Mouse (Mus musculus) hindbrain, embryonic 15.5 days (tissue): ENCODE data around the gene Pou2f3. TPM values are rescaled to one million over a fixed set of nuclear protein-coding genes. Genes with fewer than 3 reads are reported as not detected.

Source experiments
- ATAC-seq: fragments of 200-750 bp; cut with Nextera tagmentation; 2 replicates; pipeline ENCODE4 v1.8.0; 2017; ENCODE audit warnings: low read depth, moderate number of reproducible peaks, moderate TSS enrichment; ENCODE audit not compliant: low FRiP score
- H3K27ac ChIP-seq: fragments of 300-500 bp; sonication (generic); replicated peaks from 2 replicates; pipeline ENCODE4 v1.5.1; 2015; ENCODE audit warnings: mild to moderate bottlenecking, inconsistent platforms
- H3K27me3 ChIP-seq: fragments of 300-500 bp; sonication (generic); 2 replicates; pipeline ENCODE4 v1.6.1; 2015; ENCODE audit warnings: control low read depth, inconsistent platforms
- H3K36me3 ChIP-seq: fragments of 300-500 bp; sonication (generic); 2 replicates; pipeline ENCODE4 v1.6.1; 2015; ENCODE audit warnings: control low read depth, inconsistent platforms
- H3K4me1 ChIP-seq: fragments of 300-500 bp; sonication (generic); replicated peaks from 2 replicates; pipeline ENCODE4 v1.6.1; 2015; ENCODE audit warnings: control low read depth, inconsistent platforms
- H3K4me2 ChIP-seq: fragments of 300-500 bp; sonication (generic); 2 replicates; pipeline ENCODE4 v1.6.1; 2015; ENCODE audit warnings: moderate library complexity, mild to moderate bottlenecking, inconsistent platforms
- H3K4me3 ChIP-seq: fragments of 300-500 bp; sonication (generic); 2 replicates; pipeline ENCODE4 v1.5.1; 2015; ENCODE audit warnings: mild to moderate bottlenecking, inconsistent platforms
- H3K9ac ChIP-seq: fragments of 300-500 bp; sonication (generic); 2 replicates; pipeline ENCODE4 v1.6.1; 2015; ENCODE audit warnings: inconsistent platforms
- H3K9me3 ChIP-seq: fragments of 300-500 bp; sonication (generic); 2 replicates; pipeline ENCODE4 v1.6.1; 2016; ENCODE audit warnings: control low read depth, inconsistent platforms
- WGBS: fragments of 180-500 bp; shearing (Covaris S2); methylation state at CpG from one replicate; pipeline ENCODE4 v1.1.7; 2015; 5-methylcytosine and 5-hydroxymethylcytosine counted together
- polyA plus RNA-seq: library from polyadenylated mRNA; unstranded; fragments of >200 nt; fragmentation: Nextera tagmentation; extraction: Ambion mirVana; gene quantifications from 2 replicates; pipeline ENCODE4 v1.2.1, GENCODE M21; 2015

Gene Pou2f3
- polyA plus RNA-seq, 1 experiment from 2014 or later, result 0.05 TPM

- Histone ChIP-seq H3K4me2 (peak overlapping the region; percentile 58), H3K27me3 (peaks cover 29% of the 10 kb centered on the region), H3K4me1 (peaks cover 15% of the 10 kb centered on the region), H3K9ac (0 out of 2 replicates have a peak overlapping the region, but pooled peaks have one; percentile 29), H3K4me3 (peak overlapping the region; percentile 30), H3K36me3 (no peaks in the 10 kb centered on the region), H3K9me3 (no peaks in the 10 kb centered on the region), H3K27ac (no peak overlapping the region)
- ATAC-seq, result peak; percentile 38; the same call in 1 of the 2 replicates
- 2% methylated on average over 39 of the region's 41 CpGs for WGBS
Observed at GRCm38 (mm10) chr9:43205343-43206021, 4.7 kb downstream of the Pou2f3 start.

- no peak overlapping the region for H3K4me2 ChIP-seq
- peaks cover 19% of the 10 kb centered on the region for H3K27me3 ChIP-seq
- no peaks in the 10 kb centered on the region for H3K9me3 ChIP-seq
- no peak overlapping the region for H3K9ac ChIP-seq
- no peaks in the 10 kb centered on the region for H3K36me3 ChIP-seq
- peaks cover 7% of the 10 kb centered on the region for H3K4me1 ChIP-seq
- 14% methylated on average over 5 of the region's 5 CpGs for WGBS
- no peak overlapping the region for H3K27ac ChIP-seq
- ATAC-seq, result no peak
- H3K4me3 ChIP-seq, result no peak overlapping the region
Observed at GRCm38 (mm10) chr9:43200212-43200611, 10.0 kb downstream of the Pou2f3 start.

- no peak overlapping the region for H3K27ac ChIP-seq
- H3K4me3 ChIP-seq, result no peak overlapping the region
- ATAC-seq, result no peak
- H3K9ac ChIP-seq, result no peak overlapping the region
- H3K4me2 ChIP-seq, result no peak overlapping the region
- H3K9me3 ChIP-seq, result no peaks in the 10 kb centered on the region
- WGBS, result 23% methylated on average over 9 of the region's 9 CpGs
- 0 out of 2 replicates have a peak, but pooled peaks cover 2% of the 10 kb centered on the region for H3K27me3 ChIP-seq
- H3K4me1 ChIP-seq, result no peaks in the 10 kb centered on the region; the same call in 1 of the 2 replicates
- no peaks in the 10 kb centered on the region for H3K36me3 ChIP-seq
Observed at GRCm38 (mm10) chr9:43194001-43194400, 16.2 kb downstream of the Pou2f3 start.

- Histone ChIP-seq H3K4me3 (no peak overlapping the region), H3K27me3 (0 out of 2 replicates have a peak, but pooled peaks cover 2% of the 10 kb centered on the region), H3K4me1 (no peaks in the 10 kb centered on the region; the same call in 1 of the 2 replicates), H3K4me2 (no peak overlapping the region), H3K9ac (no peak overlapping the region), H3K27ac (no peak overlapping the region), H3K9me3 (no peaks in the 10 kb centered on the region), H3K36me3 (no peaks in the 10 kb centered on the region)
- no peak for ATAC-seq
- 53% methylated on average over 4 of the region's 4 CpGs for WGBS
Observed at GRCm38 (mm10) chr9:43191561-43191960, 18.6 kb downstream of the Pou2f3 start.

- Histone ChIP-seq H3K4me1 (no peaks in the 10 kb centered on the region; the same call in 1 of the 2 replicates), H3K9ac (no peak overlapping the region), H3K27me3 (no peaks in the 10 kb centered on the region), H3K27ac (no peak overlapping the region), H3K9me3 (no peaks in the 10 kb centered on the region), H3K4me2 (no peak overlapping the region), H3K36me3 (no peaks in the 10 kb centered on the region), H3K4me3 (no peak overlapping the region)
- WGBS, result 53% methylated on average over 3 of the region's 3 CpGs
- no peak for ATAC-seq
Observed at GRCm38 (mm10) chr9:43189021-43189356, 21.2 kb downstream of the Pou2f3 start.

DNA sequence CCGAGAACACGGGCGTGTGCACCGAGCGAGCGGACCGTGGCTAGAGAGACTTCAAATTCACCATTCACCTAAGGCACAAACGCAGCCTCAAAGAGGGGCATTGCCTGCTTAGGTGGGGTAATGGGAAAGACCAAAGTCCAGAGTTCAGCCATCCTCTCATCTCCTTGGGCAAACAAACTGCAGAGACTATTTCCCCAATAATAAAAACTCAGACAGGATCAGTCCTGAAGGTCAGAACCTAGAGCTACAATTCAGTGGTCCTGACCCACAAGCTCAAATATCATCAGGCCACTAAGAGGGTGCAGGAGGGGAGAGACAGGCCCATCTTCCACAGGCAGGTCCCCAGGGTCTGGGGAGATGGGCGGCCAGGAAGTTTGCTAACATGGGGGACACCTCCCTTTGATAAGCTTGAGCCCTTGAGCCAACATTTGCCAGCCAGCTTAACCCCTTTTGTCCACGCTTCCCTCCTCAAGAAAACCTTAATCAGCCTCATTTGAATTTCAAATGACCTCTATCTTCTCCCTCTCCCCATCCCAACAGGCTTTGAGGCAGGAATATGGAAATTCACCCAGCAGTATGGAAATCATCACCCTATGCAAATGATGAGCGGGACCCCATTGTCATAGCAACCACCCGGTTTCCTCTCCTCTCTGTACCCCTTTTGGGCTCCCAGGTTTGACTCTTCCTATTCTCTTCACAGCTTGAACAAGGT is 21.7 kb downstream of the Pou2f3 start:
- 64% methylated on average over 12 of the region's 12 CpGs for WGBS
- H3K27ac ChIP-seq, result no peak overlapping the region
- ATAC-seq, result no peak
- H3K4me3 ChIP-seq, result no peak overlapping the region
- no peak overlapping the region for H3K9ac ChIP-seq
- H3K9me3 ChIP-seq, result no peaks in the 10 kb centered on the region
- H3K4me2 ChIP-seq, result no peak overlapping the region
- no peaks in the 10 kb centered on the region; the same call in 1 of the 2 replicates for H3K4me1 ChIP-seq
- no peaks in the 10 kb centered on the region for H3K27me3 ChIP-seq
- no peaks in the 10 kb centered on the region for H3K36me3 ChIP-seq

DNA sequence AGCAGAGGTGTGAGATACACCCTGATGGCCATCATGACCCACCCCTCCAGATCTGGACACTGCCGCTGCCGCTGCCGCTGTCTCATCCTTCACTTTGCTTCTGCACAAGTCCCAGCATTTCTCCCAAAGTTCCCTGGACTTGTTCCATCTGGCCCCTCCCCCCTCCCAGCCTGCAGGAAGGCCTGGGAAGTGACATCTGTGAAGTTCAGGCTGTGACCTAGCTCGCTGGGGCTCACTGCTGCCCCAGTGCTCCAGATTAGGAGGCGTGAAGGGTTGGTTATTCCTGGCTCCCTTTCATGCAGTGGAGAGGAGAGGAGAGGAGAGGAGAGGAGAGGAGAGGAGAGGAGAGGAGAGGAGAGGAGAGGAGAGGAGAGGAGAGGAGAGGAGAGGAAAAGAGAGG is 30.6 kb downstream of the Pou2f3 start:
- Histone ChIP-seq H3K36me3 (no peaks in the 10 kb centered on the region), H3K27ac (no peak overlapping the region), H3K4me1 (no peaks in the 10 kb centered on the region), H3K4me3 (no peak overlapping the region), H3K27me3 (no peaks in the 10 kb centered on the region), H3K9ac (no peak overlapping the region), H3K9me3 (no peaks in the 10 kb centered on the region), H3K4me2 (no peak overlapping the region)
- WGBS, result 52% methylated on average over 5 of the region's 5 CpGs
- no peak for ATAC-seq

DNA sequence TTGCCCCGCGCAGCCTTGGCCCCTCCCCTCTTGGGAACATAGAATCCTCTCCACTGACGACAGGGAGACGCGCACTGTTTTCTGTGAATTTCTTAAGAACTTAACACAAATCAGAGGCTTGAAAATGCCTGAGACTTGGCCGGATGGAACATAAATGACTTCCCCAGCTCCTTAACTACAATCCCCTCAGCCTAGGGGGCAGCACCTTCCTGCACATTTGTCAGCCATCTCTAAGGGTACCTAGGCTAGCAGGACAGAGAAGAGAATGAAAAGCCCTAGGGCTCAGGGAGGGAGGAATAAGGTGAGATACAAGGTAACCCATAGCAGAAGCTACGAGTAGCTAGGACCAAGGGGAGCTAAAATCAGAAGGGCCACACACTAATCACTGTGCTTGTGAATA is 32.0 kb downstream of the Pou2f3 start:
- Histone ChIP-seq H3K9me3 (no peaks in the 10 kb centered on the region), H3K4me1 (no peaks in the 10 kb centered on the region), H3K27me3 (no peaks in the 10 kb centered on the region), H3K9ac (no peak overlapping the region), H3K4me3 (no peak overlapping the region), H3K4me2 (no peak overlapping the region), H3K36me3 (no peaks in the 10 kb centered on the region), H3K27ac (no peak overlapping the region)
- no peak for ATAC-seq
- WGBS, result 59% methylated on average over 7 of the region's 7 CpGs

- Histone ChIP-seq H3K4me3 (no peak overlapping the region), H3K9me3 (no peaks in the 10 kb centered on the region), H3K27ac (no peak overlapping the region), H3K9ac (no peak overlapping the region), H3K4me1 (no peaks in the 10 kb centered on the region), H3K36me3 (no peaks in the 10 kb centered on the region), H3K4me2 (no peak overlapping the region), H3K27me3 (no peaks in the 10 kb centered on the region)
- no peak for ATAC-seq
- 84% methylated on average over 8 of the region's 8 CpGs for WGBS
Observed at GRCm38 (mm10) chr9:43167081-43167480, 43.1 kb downstream of the Pou2f3 start.

DNA sequence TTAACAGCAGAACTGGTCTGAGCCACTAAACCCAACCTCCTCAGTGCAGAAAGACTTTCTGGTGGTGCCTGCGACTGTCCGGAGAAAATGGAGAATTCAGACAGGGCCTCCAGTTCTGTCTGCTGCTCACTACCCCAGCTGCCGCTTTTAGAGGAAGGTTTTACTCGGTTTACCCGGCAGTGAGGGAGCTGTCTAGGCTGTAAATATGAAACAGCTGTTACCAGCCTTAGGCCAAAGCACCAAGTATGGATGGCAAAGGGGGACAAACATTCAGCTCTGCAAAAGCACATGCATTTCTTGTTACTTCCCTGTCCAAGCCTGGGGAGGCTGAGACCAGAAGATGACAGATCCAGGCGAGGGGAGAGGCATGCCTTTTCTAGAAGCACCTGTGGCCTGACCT is 43.8 kb downstream of the Pou2f3 start:
- H3K27ac ChIP-seq, result no peak overlapping the region
- 84% methylated on average over 6 of the region's 6 CpGs for WGBS
- ATAC-seq, result no peak

DNA sequence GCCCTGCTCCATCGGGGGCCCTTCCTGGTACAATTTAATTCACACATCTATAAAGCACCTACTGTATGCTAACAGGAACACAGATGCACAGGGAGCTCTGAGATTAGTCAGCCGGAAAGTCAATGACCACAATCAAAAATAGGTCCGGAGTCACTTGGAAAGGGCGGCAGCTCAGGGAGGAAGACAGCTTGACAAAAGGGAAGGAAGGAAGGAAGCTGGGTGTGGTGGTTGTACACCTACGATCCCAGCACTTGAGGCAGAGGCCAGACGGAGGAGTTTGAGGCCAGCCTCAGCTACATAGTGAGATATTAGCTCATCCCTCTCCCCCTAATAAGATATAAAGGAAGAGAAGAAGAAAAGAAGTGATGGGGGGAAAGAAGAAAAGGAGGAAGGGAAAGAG is 54.2 kb downstream of the Pou2f3 start:
- no peak for ATAC-seq
- H3K4me3 ChIP-seq, result no peak overlapping the region
- H3K9ac ChIP-seq, result no peak overlapping the region
- WGBS, result 86% methylated on average over 6 of the region's 6 CpGs
- no peaks in the 10 kb centered on the region for H3K27me3 ChIP-seq
- H3K36me3 ChIP-seq, result no peaks in the 10 kb centered on the region
- no peak overlapping the region for H3K27ac ChIP-seq
- no peak overlapping the region for H3K4me2 ChIP-seq
- no peaks in the 10 kb centered on the region for H3K9me3 ChIP-seq
- H3K4me1 ChIP-seq, result no peaks in the 10 kb centered on the region

More for the DNA sequence above, 43.8 kb downstream of the Pou2f3 start:
- no peaks in the 10 kb centered on the region for H3K4me1 ChIP-seq
- H3K27me3 ChIP-seq, result no peaks in the 10 kb centered on the region
- H3K9ac ChIP-seq, result no peak overlapping the region
- H3K4me2 ChIP-seq, result no peak overlapping the region
- no peaks in the 10 kb centered on the region for H3K9me3 ChIP-seq
- no peaks in the 10 kb centered on the region for H3K36me3 ChIP-seq
- no peak overlapping the region for H3K4me3 ChIP-seq

DNA sequence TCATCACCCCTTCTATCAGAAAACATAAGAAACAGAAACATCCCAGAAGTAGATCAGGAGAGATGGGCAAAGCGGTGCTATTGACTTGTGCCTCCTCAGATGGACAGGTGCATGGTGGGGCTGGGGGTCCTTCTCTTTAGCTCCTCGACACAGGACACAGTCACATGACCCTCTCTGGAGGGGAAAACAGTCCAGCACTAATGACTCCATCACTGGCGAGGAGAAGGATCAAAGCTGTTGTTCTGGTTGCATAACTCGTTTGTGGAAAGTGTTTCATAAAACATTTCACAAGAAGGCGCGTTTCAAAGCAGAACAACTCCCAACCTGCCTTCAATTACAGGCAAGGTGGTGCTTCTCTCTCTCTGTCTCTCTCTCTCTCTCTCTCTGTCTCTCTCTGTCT is 58.4 kb downstream of the Pou2f3 start:
- no peak overlapping the region for H3K27ac ChIP-seq
- no peak overlapping the region for H3K4me2 ChIP-seq
- no peak overlapping the region for H3K4me3 ChIP-seq
- 84% methylated on average over 6 of the region's 6 CpGs for WGBS
- no peak overlapping the region for H3K9ac ChIP-seq
- H3K27me3 ChIP-seq, result no peaks in the 10 kb centered on the region
- peaks cover 6% of the 10 kb centered on the region; the same call in 1 of the 2 replicates for H3K4me1 ChIP-seq
- no peaks in the 10 kb centered on the region for H3K9me3 ChIP-seq
- no peaks in the 10 kb centered on the region for H3K36me3 ChIP-seq
- no peak for ATAC-seq
